Mouse (Mus musculus) midbrain, embryonic 14.5 days (tissue): ENCODE data around the gene Ccdc34. TPM values are rescaled to one million over a fixed set of nuclear protein-coding genes. Genes with fewer than 3 reads are reported as not detected.
A peak's percentile ranks its signal among the peaks of the same experiment; 100 is the strongest.

Source experiments
- ATAC-seq: fragments of 200-750 bp; cut with Nextera tagmentation; 2 replicates; pipeline ENCODE4 v1.8.0; 2017; ENCODE audit warnings: moderate number of reproducible peaks, moderate library complexity; ENCODE audit not compliant: low FRiP score, low TSS enrichment
- DNase-seq: peaks from one replicate; pipeline ENCODE4 v3.0.0-alpha.2; 2015
- H3K27ac ChIP-seq: fragments of 300-500 bp; sonication (generic); replicated peaks from 2 replicates; pipeline ENCODE4 v1.5.1; 2014; ENCODE audit warnings: mild to moderate bottlenecking, low read depth, low read length, moderate library complexity
- H3K27me3 ChIP-seq: fragments of 300-500 bp; sonication (generic); 2 replicates; pipeline ENCODE4 v1.6.1; 2014; ENCODE audit warnings: low read length, control low read depth, mixed read lengths; ENCODE audit not compliant: control insufficient read depth, insufficient read depth
- H3K36me3 ChIP-seq: fragments of 300-500 bp; sonication (generic); 2 replicates; pipeline ENCODE4 v1.6.1; 2014; ENCODE audit warnings: low read length, control low read depth; ENCODE audit not compliant: control insufficient read depth, insufficient read depth
- H3K4me1 ChIP-seq: fragments of 300-500 bp; sonication (generic); 2 replicates; pipeline ENCODE4 v1.6.1; 2014; ENCODE audit warnings: mild to moderate bottlenecking, antibody characterized with exemption, low read length, control low read depth; ENCODE audit not compliant: control insufficient read depth, insufficient read depth
- H3K4me2 ChIP-seq: fragments of 300-500 bp; sonication (generic); 2 replicates; pipeline ENCODE4 v1.6.1; 2014; ENCODE audit warnings: mild to moderate bottlenecking, low read length, moderate library complexity
- H3K4me3 ChIP-seq: fragments of 300-500 bp; sonication (generic); replicated peaks from 2 replicates; pipeline ENCODE4 v1.5.1; 2014; ENCODE audit warnings: low read depth, low read length
- H3K9ac ChIP-seq: fragments of 300-500 bp; sonication (generic); replicated peaks from 2 replicates; pipeline ENCODE4 v1.6.1; 2014; ENCODE audit warnings: mild to moderate bottlenecking, low read length, moderate library complexity
- H3K9me3 ChIP-seq: fragments of 300-500 bp; sonication (generic); 2 replicates; pipeline ENCODE4 v1.6.1; 2016; ENCODE audit warnings: low read length, control low read depth, mixed read lengths; ENCODE audit not compliant: control insufficient read depth
- WGBS: fragments of 180-500 bp; shearing (Covaris S2); extraction: QIAGEN DNeasy Blood & Tissue Kit; methylation state at CpG from one replicate; pipeline ENCODE4 v1.1.7; 2014; 5-methylcytosine and 5-hydroxymethylcytosine counted together
- polyA plus RNA-seq: library from polyadenylated mRNA; unstranded; fragments of >200 nt; fragmentation: Nextera tagmentation; extraction: Ambion mirVana; gene quantifications from 2 replicates; pipeline ENCODE4 v1.2.1, GENCODE M21; 2014

Gene Ccdc34
- polyA plus RNA-seq, 1 experiment from 2014 or later, result 30.1 TPM

DNA sequence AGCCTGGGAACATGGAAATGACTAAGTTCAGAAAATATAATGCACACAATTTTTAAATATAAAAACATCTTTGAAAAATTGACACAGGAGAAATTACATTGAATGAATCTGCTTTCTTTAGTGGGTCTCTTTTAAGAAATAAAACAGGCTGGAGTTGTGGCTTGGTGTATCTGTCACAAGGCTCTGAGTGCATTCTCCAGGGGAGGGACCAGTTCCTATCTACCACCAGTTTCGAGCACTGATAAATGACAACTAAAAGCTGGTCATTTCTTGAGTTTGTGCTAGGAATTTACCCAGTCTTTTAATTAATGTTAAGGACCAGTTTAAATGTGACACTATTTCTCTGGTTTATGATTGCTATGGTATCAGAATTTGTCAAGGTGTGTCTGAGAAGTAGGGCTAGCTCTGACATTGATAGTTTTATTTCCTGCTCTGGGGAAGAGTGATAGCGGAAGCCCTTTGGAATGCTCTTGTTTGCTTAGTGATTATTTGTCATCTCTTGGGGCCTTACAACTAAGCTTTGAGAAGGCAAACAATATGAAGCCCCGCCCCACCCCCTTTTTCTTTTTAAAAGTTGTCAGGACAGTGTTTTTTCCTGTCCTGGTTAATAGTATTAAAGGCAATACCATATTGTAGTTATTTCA is 11.9 kb upstream of the Ccdc34 start:
- no peaks in the 10 kb centered on the region for H3K9me3 ChIP-seq
- ATAC-seq, result no peak
- 90% methylated on average over 3 of the region's 3 CpGs for WGBS
- H3K9ac ChIP-seq, result no peak overlapping the region
- DNase-seq, result no peak
- H3K27me3 ChIP-seq, result no peaks in the 10 kb centered on the region
- no peak overlapping the region for H3K4me2 ChIP-seq
- peaks cover 16% of the 10 kb centered on the region; the same call in 1 of the 2 replicates for H3K36me3 ChIP-seq
- H3K4me3 ChIP-seq, result no peak overlapping the region
- H3K27ac ChIP-seq, result no peak overlapping the region
- H3K4me1 ChIP-seq, result no peaks in the 10 kb centered on the region

DNA sequence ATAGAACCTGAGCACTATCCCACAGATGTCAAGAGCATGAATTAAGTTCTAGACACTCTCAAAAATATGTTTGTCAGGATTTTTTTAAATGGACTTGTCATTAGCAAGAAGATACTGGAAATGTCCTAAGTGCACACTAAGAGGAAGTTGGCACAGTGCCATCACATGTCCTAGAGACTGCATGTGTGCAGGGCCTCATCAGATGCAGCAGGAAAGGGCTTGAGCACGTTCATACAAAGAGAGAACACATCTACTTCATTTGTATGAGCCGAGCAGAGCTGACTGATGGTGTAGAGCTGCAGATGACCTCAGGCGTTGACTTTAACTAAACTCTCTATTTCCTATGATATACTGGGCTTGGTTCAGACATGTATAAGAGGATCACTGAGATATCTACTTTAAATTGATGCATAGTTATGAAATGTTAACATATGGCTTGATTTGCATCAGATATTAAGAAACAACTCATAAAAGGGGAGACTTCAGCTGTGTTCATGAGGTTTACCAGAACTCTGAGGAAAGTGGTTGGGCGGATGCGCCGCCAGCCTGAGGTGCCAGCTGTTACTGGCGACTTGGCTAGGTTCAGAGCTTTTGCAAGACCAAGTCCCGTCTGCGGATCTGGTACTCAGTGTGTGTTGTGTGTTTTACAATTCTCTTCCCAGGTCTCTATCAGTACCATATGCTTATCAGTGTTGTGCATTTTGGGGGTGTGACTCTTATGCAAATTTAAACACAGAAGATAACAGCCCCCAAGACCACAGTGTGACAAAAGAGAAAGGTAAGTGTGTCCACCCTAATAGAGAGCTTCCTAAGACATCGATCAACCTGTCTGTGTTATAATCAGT is 10.0 kb upstream of the Ccdc34 start:
- no peak overlapping the region for H3K4me2 ChIP-seq
- no peak overlapping the region for H3K27ac ChIP-seq
- no peak overlapping the region for H3K9ac ChIP-seq
- no peaks in the 10 kb centered on the region for H3K4me1 ChIP-seq
- no peak overlapping the region for H3K4me3 ChIP-seq
- no peak for DNase-seq
- 95% methylated on average over 10 of the region's 10 CpGs for WGBS
- H3K27me3 ChIP-seq, result no peaks in the 10 kb centered on the region
- H3K36me3 ChIP-seq, result peaks cover 27% of the 10 kb centered on the region
- no peaks in the 10 kb centered on the region for H3K9me3 ChIP-seq
- ATAC-seq, result no peak

DNA sequence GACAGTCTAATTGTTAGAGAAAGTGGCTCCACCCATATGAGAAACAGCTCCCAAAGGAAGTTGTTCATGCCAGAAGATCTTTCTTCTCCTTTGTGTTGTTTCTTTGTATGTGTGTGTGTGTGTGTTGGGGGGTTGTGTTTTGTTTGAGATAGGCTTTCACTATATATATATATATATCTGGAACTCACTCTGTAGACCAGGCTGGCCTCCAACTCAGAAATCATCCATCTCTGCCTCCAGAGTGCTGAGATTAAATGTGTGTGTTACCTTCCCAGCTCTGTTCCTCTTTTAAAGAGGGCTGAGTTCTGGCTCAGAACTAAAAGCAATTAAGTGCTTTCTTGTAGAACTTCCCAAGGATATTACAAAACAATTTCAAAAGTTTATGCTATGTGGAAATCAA is 8.2 kb upstream of the Ccdc34 start:
- H3K27ac ChIP-seq, result no peak overlapping the region
- no peaks in the 10 kb centered on the region for H3K4me1 ChIP-seq
- no peak overlapping the region for H3K9ac ChIP-seq
- DNase-seq (no peak), ATAC-seq (no peak)
- no peak overlapping the region for H3K4me2 ChIP-seq
- H3K36me3 ChIP-seq, result peaks cover 26% of the 10 kb centered on the region
- no peaks in the 10 kb centered on the region for H3K27me3 ChIP-seq
- H3K9me3 ChIP-seq, result no peaks in the 10 kb centered on the region
- H3K4me3 ChIP-seq, result no peak overlapping the region

DNA sequence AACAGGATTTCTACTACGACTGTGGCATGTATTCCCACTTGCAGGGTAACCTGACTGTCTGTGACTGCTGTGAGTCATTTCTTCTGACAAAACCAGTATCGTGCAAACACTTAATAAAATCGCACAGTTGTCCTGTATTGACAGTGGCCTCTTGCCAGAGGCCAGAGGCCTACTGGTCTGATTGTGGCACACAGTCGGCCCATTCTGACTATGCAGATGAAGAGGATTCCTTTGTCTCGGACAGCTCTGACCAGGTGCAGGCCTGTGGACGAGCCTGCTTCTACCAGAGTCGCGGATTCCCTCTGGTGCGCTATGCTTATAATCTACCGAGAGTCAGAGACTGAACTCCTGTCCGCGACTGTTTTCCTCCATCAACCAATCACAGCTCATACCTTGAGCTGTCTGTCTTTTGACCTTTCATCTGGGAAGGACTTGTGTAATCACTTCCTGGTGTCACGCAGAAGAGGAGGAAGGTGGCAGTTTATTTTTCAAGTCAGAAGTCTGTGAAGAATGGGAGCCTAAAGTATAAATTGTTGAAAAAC is 5.4 kb upstream of the Ccdc34 start:
- Histone ChIP-seq H3K9ac (no peak overlapping the region), H3K9me3 (no peaks in the 10 kb centered on the region), H3K27me3 (no peaks in the 10 kb centered on the region), H3K4me3 (no peak overlapping the region), H3K4me1 (no peaks in the 10 kb centered on the region; the same call in 1 of the 2 replicates), H3K27ac (no peak overlapping the region), H3K36me3 (peaks cover 19% of the 10 kb centered on the region), H3K4me2 (no peak overlapping the region)
- WGBS, result 87% methylated on average over 13 of the region's 13 CpGs
- DNase-seq (no peak), ATAC-seq (no peak)

DNA sequence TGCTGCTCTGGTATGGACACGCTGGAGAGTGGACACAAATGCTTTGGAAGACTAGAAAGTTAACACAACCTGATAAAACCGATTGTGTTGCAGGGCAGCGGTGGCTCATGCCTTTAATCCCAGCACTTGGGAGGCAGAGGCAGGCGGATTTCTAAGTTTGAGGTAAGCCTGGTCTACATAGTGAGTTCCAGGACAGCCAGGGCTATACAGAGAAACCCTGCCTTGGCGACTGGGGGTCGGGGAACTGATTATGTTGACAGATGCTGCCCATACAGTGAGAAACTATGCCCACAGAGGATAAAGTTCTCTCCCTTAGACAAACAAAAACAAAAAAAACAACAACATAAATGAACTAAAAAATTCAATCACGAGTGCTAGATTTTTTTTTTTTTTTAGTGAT is 530 bp upstream of the Ccdc34 start:
- Histone ChIP-seq H3K36me3 (peaks cover 10% of the 10 kb centered on the region; the same call in 1 of the 2 replicates), H3K4me1 (peaks cover 21% of the 10 kb centered on the region), H3K4me2 (peak overlapping the region; percentile 78), H3K27ac (peak overlapping the region; percentile 88), H3K4me3 (peak overlapping the region; percentile 88), H3K9ac (peak overlapping the region; percentile 88), H3K9me3 (no peaks in the 10 kb centered on the region), H3K27me3 (no peaks in the 10 kb centered on the region)
- ATAC-seq (peak; percentile 34; the same call in 1 of the 2 replicates), DNase-seq (peak; percentile 11)
- 44% methylated on average over 7 of the region's 7 CpGs for WGBS

DNA sequence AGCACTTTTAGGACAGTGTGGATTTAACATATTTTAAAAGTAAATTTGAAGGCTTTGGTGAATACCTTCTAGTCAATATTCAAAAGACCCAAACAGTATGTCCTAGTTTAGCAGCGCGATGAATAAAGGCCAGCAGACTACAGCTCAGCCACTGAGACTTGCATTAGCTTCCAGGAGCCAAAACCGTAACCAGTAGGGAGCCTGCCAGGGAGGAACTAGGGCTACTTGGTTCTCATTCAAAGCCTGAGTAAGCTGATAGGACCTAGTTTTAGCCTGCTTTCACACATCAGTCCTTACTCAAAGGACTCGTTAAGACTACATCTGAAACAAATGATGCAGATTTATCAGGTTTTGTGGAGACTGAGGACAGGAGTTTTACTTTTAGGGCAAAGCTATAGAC is 2.0 kb downstream of the Ccdc34 start:
- Histone ChIP-seq H3K9me3 (no peaks in the 10 kb centered on the region), H3K36me3 (peaks cover 14% of the 10 kb centered on the region; the same call in 1 of the 2 replicates), H3K27me3 (no peaks in the 10 kb centered on the region), H3K4me3 (no peak overlapping the region), H3K27ac (no peak overlapping the region), H3K4me2 (peak overlapping the region; percentile 78), H3K4me1 (peaks cover 21% of the 10 kb centered on the region), H3K9ac (no peak overlapping the region)
- ATAC-seq (no peak), DNase-seq (no peak)
- 84% methylated on average over 4 of the region's 4 CpGs for WGBS

DNA sequence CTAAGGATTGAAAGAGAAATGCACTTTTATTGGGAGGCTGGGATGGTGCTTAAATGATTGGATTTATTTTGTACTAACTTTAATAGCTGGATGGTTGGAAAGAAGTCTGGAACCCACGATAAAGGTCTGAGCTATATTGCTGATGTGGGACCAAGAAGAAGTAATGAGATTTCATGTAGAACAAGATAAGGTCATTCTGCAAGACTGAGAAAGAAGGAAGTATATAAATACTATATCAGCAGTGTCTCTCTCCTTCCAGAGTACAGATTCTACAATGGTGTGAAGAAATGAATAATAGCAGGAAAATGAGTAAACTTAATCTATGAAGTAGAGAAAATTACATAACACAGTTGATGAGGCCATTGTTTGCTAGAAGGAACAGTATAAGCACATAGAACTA is 2.8 kb downstream of the Ccdc34 start:
- ATAC-seq (no peak), DNase-seq (no peak)
- Histone ChIP-seq H3K4me1 (peaks cover 21% of the 10 kb centered on the region), H3K27me3 (no peaks in the 10 kb centered on the region), H3K9ac (no peak overlapping the region), H3K27ac (no peak overlapping the region), H3K36me3 (peaks cover 14% of the 10 kb centered on the region; the same call in 1 of the 2 replicates), H3K4me3 (no peak overlapping the region), H3K4me2 (no peak overlapping the region), H3K9me3 (no peaks in the 10 kb centered on the region)
- 95% methylated on average over 1 of the region's 1 CpGs for WGBS

DNA sequence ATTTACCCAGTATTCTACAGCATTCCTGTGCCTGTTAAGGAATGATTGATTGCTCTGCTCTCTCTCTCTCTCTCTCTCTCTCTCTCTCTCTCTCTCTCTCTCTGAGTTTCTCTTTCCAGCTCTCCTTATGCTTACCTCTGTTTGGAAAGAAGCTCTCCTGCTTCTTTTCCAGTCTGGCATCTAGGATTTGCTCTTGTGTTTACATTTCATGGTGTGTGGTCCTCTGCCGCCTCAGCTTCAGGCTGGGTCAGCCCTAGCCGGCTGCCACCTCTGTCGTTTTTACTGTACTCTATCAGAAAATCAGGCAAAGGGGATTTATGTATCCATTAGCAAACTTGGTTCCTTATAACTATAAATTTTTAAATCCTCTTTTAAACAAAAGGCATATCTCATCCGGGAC is 18.6 kb downstream of the Ccdc34 start:
- H3K4me1 ChIP-seq, result no peaks in the 10 kb centered on the region
- no peak overlapping the region for H3K4me3 ChIP-seq
- H3K36me3 ChIP-seq, result peaks cover 10% of the 10 kb centered on the region
- WGBS, result 45% methylated on average over 4 of the region's 4 CpGs
- H3K27ac ChIP-seq, result no peak overlapping the region
- no peaks in the 10 kb centered on the region for H3K9me3 ChIP-seq
- H3K27me3 ChIP-seq, result no peaks in the 10 kb centered on the region
- H3K4me2 ChIP-seq, result no peak overlapping the region
- H3K9ac ChIP-seq, result no peak overlapping the region
- DNase-seq (no peak), ATAC-seq (no peak)
